Mouse (Mus musculus): ENCODE data around the gene Aldh1a2. TPM values are rescaled to one million over a fixed set of nuclear protein-coding genes. Genes with fewer than 3 reads are reported as not detected.

Gene Aldh1a2
- total RNA-seq, 2 experiments from 2014 or later: 9.2 to 9.6 TPM

- intact Hi-C loops (cut with DNase I): no loop called here
- DNase-seq (ENCODE audit: low spot score in 2 of 2): no peak
Measured at GRCm38 (mm10) chr9:71324060-71324459, 108.5 kb downstream of the Aldh1a2 start.

- intact Hi-C loops (cut with DNase I): no loop called here
- no peak for DNase-seq (ENCODE audit: low spot score in 2 of 2)
Measured at GRCm38 (mm10) chr9:71326261-71326660, 110.7 kb downstream of the Aldh1a2 start.

- intact Hi-C loops (cut with DNase I): no loop called here
- no peak for DNase-seq (ENCODE audit: low spot score in 2 of 2)
Measured at GRCm38 (mm10) chr9:71331661-71332060, 116.1 kb downstream of the Aldh1a2 start.

- intact Hi-C loops (cut with DNase I): no loop called here
- DNase-seq (ENCODE audit: low spot score in 2 of 2): no peak
Measured at GRCm38 (mm10) chr9:71336674-71337073, 121.1 kb downstream of the Aldh1a2 start.

- no peak for DNase-seq (ENCODE audit: low spot score in 2 of 2)
- intact Hi-C loops (cut with DNase I): no loop called here
Measured at GRCm38 (mm10) chr9:71337425-71337824, 121.8 kb downstream of the Aldh1a2 start.

- intact Hi-C loops (cut with DNase I): no loop called here
- no peak for DNase-seq (ENCODE audit: low spot score in 2 of 2)
Measured at GRCm38 (mm10) chr9:71340116-71340515, 124.5 kb downstream of the Aldh1a2 start.

Other genes starting within 250 kb of the Aldh1a2 start
- 1 to 10 TPM; 3.2 to 3.4 TPM for gene Aqp9, start 47.1 kb upstream of the Aldh1a2 start, total RNA-seq (2021)

Data from left cerebral cortex, postnatal 14 days (tissue).